Mouse (Mus musculus) right cerebral cortex, postnatal 14 days (tissue): ENCODE data around the gene Glb1l2.

Experiments
- DNase-seq: peaks from one replicate; pipeline ENCODE4 v3.0.0; 2022

The Glb1l2 gene

GRCm38 (mm10) chr9:26727445-26727844 lies 78.8 kb downstream of the Glb1l2 start:
- DNase-seq, result no peak

- DNase-seq, result no peak
These were observed 80.6 kb downstream of the Glb1l2 start for GRCm38 (mm10) chr9:26725709-26726108.

GRCm38 (mm10) chr9:26721771-26722170 lies 84.5 kb downstream of the Glb1l2 start:
- DNase-seq, result no peak

- DNase-seq, result no peak
These were observed 87.9 kb downstream of the Glb1l2 start for GRCm38 (mm10) chr9:26718388-26718787.
